19 mouse cellular contexts compared by ENCODE assay signal in genomic region chr15:99601823-99602120, GRCm38 (mm10). TPM values are rescaled to one million over a fixed set of nuclear protein-coding genes. Genes with fewer than 3 reads are reported as not detected.
DNase-seq lines count a peak whose midpoint lies in the region; ATAC-seq lines count a peak whose summit lies in the region.
"Had no signal": no experiment of that assay in that cellular context is flagged by ENCODE, and none has a peak within 500 bp of the region (broad histone marks: within the 10 kb centered on the region; RNA-seq: fewer than 3 reads in every experiment).

No protein-coding gene starts in this region.

- no peaks in the 10 kb centered on the region for H3K36me3 ChIP-seq in neural tube, embryonic 12.5 days
- H3K36me3 ChIP-seq in neural tube, embryonic 15.5 days, result no peaks in the 10 kb centered on the region
- no peaks in the 10 kb centered on the region for H3K36me3 ChIP-seq in hindbrain, embryonic 11.5 days (ENCODE audit: control insufficient read depth, insufficient read depth, low read length)
- H3K36me3 ChIP-seq in neural tube, embryonic 14.5 days (ENCODE audit: control insufficient read depth, insufficient read depth, low read length), result no peaks in the 10 kb centered on the region
- H3K36me3 ChIP-seq: heart, embryonic 13.5 days; liver, embryonic 13.5 days had no signal

- H3K4me3 ChIP-seq in neural tube, embryonic 12.5 days, result no peak overlapping the region
- no peak overlapping the region for H3K4me3 ChIP-seq in neural tube, embryonic 15.5 days (replicated peaks)
- H3K4me3 ChIP-seq in hindbrain, embryonic 11.5 days (ENCODE audit: low read depth, low read length), result no peak overlapping the region
- no peak overlapping the region for H3K4me3 ChIP-seq in neural tube, embryonic 14.5 days (ENCODE audit: low read depth, low read length)
- H3K4me3 ChIP-seq: heart, embryonic 13.5 days; liver, embryonic 13.5 days had no signal

- H3K27me3 ChIP-seq in neural tube, embryonic 12.5 days (replicated peaks), result no peaks in the 10 kb centered on the region
- H3K27me3 ChIP-seq in neural tube, embryonic 15.5 days (replicated peaks), result no peaks in the 10 kb centered on the region
- H3K27me3 ChIP-seq in hindbrain, embryonic 11.5 days (ENCODE audit: control insufficient read depth, insufficient read depth, low read length), result 0 out of 2 replicates have a peak, but pooled peaks cover 4% of the 10 kb centered on the region
- H3K27me3 ChIP-seq in neural tube, embryonic 14.5 days (ENCODE audit: control insufficient read depth, insufficient read depth, low read length), result no peaks in the 10 kb centered on the region; the same call in 1 of the 2 replicates
- H3K27me3 ChIP-seq: Patski had no signal

- H3K27ac ChIP-seq in neural tube, embryonic 12.5 days, result peak overlapping the region; percentile 13; the same call in 1 of the 2 replicates
- H3K27ac ChIP-seq in neural tube, embryonic 15.5 days (replicated peaks), result no peak overlapping the region
- H3K27ac ChIP-seq in hindbrain, embryonic 11.5 days (ENCODE audit: low read depth, low read length), result peak overlapping the region; percentile 65; the same call in 1 of the 2 replicates
- peak overlapping the region; percentile 46 for H3K27ac ChIP-seq in neural tube, embryonic 14.5 days (ENCODE audit: low read depth, low read length)
- H3K27ac ChIP-seq: heart, embryonic 13.5 days; liver, embryonic 13.5 days; stomach, postnatal 0 days had no signal

- no peaks in the 10 kb centered on the region for H3K9me3 ChIP-seq in neural tube, embryonic 12.5 days
- H3K9me3 ChIP-seq in neural tube, embryonic 15.5 days (replicated peaks), result no peaks in the 10 kb centered on the region
- no peaks in the 10 kb centered on the region for H3K9me3 ChIP-seq in hindbrain, embryonic 11.5 days (ENCODE audit: control insufficient read depth, low read length)
- no peaks in the 10 kb centered on the region for H3K9me3 ChIP-seq in neural tube, embryonic 14.5 days (ENCODE audit: control insufficient read depth, low read length)
- H3K9me3 ChIP-seq: heart, embryonic 13.5 days; liver, embryonic 13.5 days had no signal

- peak; percentile 90 for DNase-seq in cerebellum, adult 11 months
- no peak for DNase-seq in cerebellum, postnatal 4 days (ENCODE audit: low spot score in 2 of 2)
- DNase-seq in hindbrain, embryonic 11.5 days (ENCODE audit: low spot score), result no peak
- no peak for DNase-seq in thymus, postnatal 4 days
- DNase-seq in right cerebral cortex, adult 18-20 months, result no peak
- DNase-seq: heart, postnatal 4 days; kidney, adult 18-20 months; kidney, postnatal 14 days; left cerebral cortex, postnatal 4 days; liver, embryonic 13.5 days had no signal

- no peak overlapping the region for H3K9ac ChIP-seq in neural tube, embryonic 12.5 days
- no peak overlapping the region for H3K9ac ChIP-seq in neural tube, embryonic 15.5 days (replicated peaks)
- no peak overlapping the region for H3K9ac ChIP-seq in hindbrain, embryonic 11.5 days (ENCODE audit: low read depth, low read length)
- no peak overlapping the region for H3K9ac ChIP-seq in neural tube, embryonic 14.5 days (replicated peaks; ENCODE audit: low read depth, low read length)
- H3K9ac ChIP-seq: heart, embryonic 13.5 days; liver, embryonic 13.5 days had no signal

- WGBS in neural tube, embryonic 12.5 days, result 10% methylated on average over 5 of the region's 5 CpGs
- WGBS in neural tube, embryonic 15.5 days, result 23% methylated on average over 5 of the region's 5 CpGs
- WGBS in hindbrain, embryonic 11.5 days, result 14% methylated on average over 5 of the region's 5 CpGs
- 9% methylated on average over 4 of the region's 5 CpGs for WGBS in neural tube, embryonic 14.5 days

- no peak for ATAC-seq in neural tube, embryonic 12.5 days (ENCODE audit: low FRiP score, low read depth)
- no peak for ATAC-seq in neural tube, embryonic 15.5 days (ENCODE audit: low FRiP score)
- ATAC-seq in hindbrain, embryonic 11.5 days (ENCODE audit: low FRiP score), result 0 out of 2 replicates have a peak, but pooled peaks have one; percentile 16
- ATAC-seq in neural tube, embryonic 14.5 days (ENCODE audit: low read depth), result no peak
- ATAC-seq: Patski had no signal

- H3K4me1 ChIP-seq in neural tube, embryonic 12.5 days, result peaks cover 52% of the 10 kb centered on the region
- peaks cover 48% of the 10 kb centered on the region for H3K4me1 ChIP-seq in neural tube, embryonic 15.5 days
- peaks cover 18% of the 10 kb centered on the region for H3K4me1 ChIP-seq in hindbrain, embryonic 11.5 days (replicated peaks; ENCODE audit: control insufficient read depth, insufficient read depth, low read length)
- peaks cover 7% of the 10 kb centered on the region; the same call in 1 of the 2 replicates for H3K4me1 ChIP-seq in neural tube, embryonic 14.5 days (ENCODE audit: control insufficient read depth, insufficient read depth, low read length)

- H3K4me2 ChIP-seq in neural tube, embryonic 12.5 days (replicated peaks), result no peak overlapping the region
- H3K4me2 ChIP-seq in neural tube, embryonic 15.5 days, result no peak overlapping the region
- no peak overlapping the region for H3K4me2 ChIP-seq in hindbrain, embryonic 11.5 days (replicated peaks; ENCODE audit: low read depth, low read length)
- H3K4me2 ChIP-seq in neural tube, embryonic 14.5 days (ENCODE audit: low read depth, low read length), result no peak overlapping the region
- H3K4me2 ChIP-seq: heart, embryonic 13.5 days; liver, embryonic 13.5 days had no signal

RNA-seq across cellular contexts. Expression of gene Aqp6, which starts 0.6 kb away (rescaled TPM):
- 0.60 and 1.1 TPM in 2 replicates for polyA plus RNA-seq in neural tube, embryonic 12.5 days (2016; fragmentation: Nextera tagmentation; extraction: Ambion mirVana)
- 0.64 and 0.72 TPM in 2 replicates for polyA plus RNA-seq in neural tube, embryonic 15.5 days (2015; fragmentation: Nextera tagmentation; extraction: Ambion mirVana)
- 1.0 and 1.7 TPM in 2 replicates for polyA plus RNA-seq in hindbrain, embryonic 11.5 days (2014; fragmentation: Nextera tagmentation; extraction: Ambion mirVana)
- 1.4 and 1.6 TPM in 2 replicates for polyA plus RNA-seq in neural tube, embryonic 14.5 days (2014; fragmentation: Nextera tagmentation; extraction: Ambion mirVana)
- polyA plus RNA-seq: embryonic facial prominence, embryonic 11.5 days; heart, embryonic 13.5 days; liver, embryonic 13.5 days; lung, embryonic 16.5 days; Patski; stomach, postnatal 0 days had no signal

RNA-seq across cellular contexts. Expression of gene Aqp5, which starts 11.2 kb away (rescaled TPM):
- 2.3 and 2.9 TPM in 2 replicates for polyA plus RNA-seq in neural tube, embryonic 12.5 days (2016; fragmentation: Nextera tagmentation; extraction: Ambion mirVana)
- polyA plus RNA-seq in neural tube, embryonic 15.5 days (2015; fragmentation: Nextera tagmentation; extraction: Ambion mirVana), result 1.00 and 3.7 TPM in 2 replicates
- 0.28 and 0.36 TPM in 2 replicates for polyA plus RNA-seq in hindbrain, embryonic 11.5 days (2014; fragmentation: Nextera tagmentation; extraction: Ambion mirVana)
- 1.4 and 2.1 TPM in 2 replicates for polyA plus RNA-seq in neural tube, embryonic 14.5 days (2014; fragmentation: Nextera tagmentation; extraction: Ambion mirVana)
- polyA plus RNA-seq: embryonic facial prominence, embryonic 11.5 days had no signal

RNA-seq across cellular contexts. Expression of gene Aqp2, which starts 22.9 kb away (rescaled TPM):
- not detected in 2 replicates for polyA plus RNA-seq in neural tube, embryonic 12.5 days (2016; fragmentation: Nextera tagmentation; extraction: Ambion mirVana)
- polyA plus RNA-seq in neural tube, embryonic 15.5 days (2015; fragmentation: Nextera tagmentation; extraction: Ambion mirVana), result not detected in 2 replicates
- polyA plus RNA-seq in hindbrain, embryonic 11.5 days (2014; fragmentation: Nextera tagmentation; extraction: Ambion mirVana), result not detected in 2 replicates
- not detected in 2 replicates for polyA plus RNA-seq in neural tube, embryonic 14.5 days (2014; fragmentation: Nextera tagmentation; extraction: Ambion mirVana)
- polyA plus RNA-seq: embryonic facial prominence, embryonic 11.5 days; heart, embryonic 13.5 days; liver, embryonic 13.5 days; lung, embryonic 16.5 days; Patski; stomach, postnatal 0 days; urinary bladder, adult 2 months had no signal

RNA-seq across cellular contexts. Expression of gene Racgap1, which starts 49.7 kb away (rescaled TPM):
- polyA plus RNA-seq in neural tube, embryonic 12.5 days (2016; fragmentation: Nextera tagmentation; extraction: Ambion mirVana), result 207 and 218 TPM in 2 replicates
- polyA plus RNA-seq in neural tube, embryonic 15.5 days (2015; fragmentation: Nextera tagmentation; extraction: Ambion mirVana), result 59.4 and 84.9 TPM in 2 replicates
- polyA plus RNA-seq in hindbrain, embryonic 11.5 days (2014; fragmentation: Nextera tagmentation; extraction: Ambion mirVana), result 161 and 202 TPM in 2 replicates
- 45.9 and 65.6 TPM in 2 replicates for polyA plus RNA-seq in neural tube, embryonic 14.5 days (2014; fragmentation: Nextera tagmentation; extraction: Ambion mirVana)
